Mouse (Mus musculus) central nervous system, embryonic 18 days (tissue): ENCODE data around the gene Psmd2. TPM values are rescaled to one million over a fixed set of nuclear protein-coding genes. Genes with fewer than 3 reads are reported as not detected.

Experiments
- polyA plus RNA-seq: library from polyadenylated mRNA; depleted of rRNA; stranded (reverse); fragments of >200 nt; gene quantifications from 2 replicates; pipeline ENCODE4 v1.2.3, GENCODE M21; 2012; rRNA removed

Gene Psmd2
- 232 and 236 TPM in 2 replicates for polyA plus RNA-seq

DNA sequence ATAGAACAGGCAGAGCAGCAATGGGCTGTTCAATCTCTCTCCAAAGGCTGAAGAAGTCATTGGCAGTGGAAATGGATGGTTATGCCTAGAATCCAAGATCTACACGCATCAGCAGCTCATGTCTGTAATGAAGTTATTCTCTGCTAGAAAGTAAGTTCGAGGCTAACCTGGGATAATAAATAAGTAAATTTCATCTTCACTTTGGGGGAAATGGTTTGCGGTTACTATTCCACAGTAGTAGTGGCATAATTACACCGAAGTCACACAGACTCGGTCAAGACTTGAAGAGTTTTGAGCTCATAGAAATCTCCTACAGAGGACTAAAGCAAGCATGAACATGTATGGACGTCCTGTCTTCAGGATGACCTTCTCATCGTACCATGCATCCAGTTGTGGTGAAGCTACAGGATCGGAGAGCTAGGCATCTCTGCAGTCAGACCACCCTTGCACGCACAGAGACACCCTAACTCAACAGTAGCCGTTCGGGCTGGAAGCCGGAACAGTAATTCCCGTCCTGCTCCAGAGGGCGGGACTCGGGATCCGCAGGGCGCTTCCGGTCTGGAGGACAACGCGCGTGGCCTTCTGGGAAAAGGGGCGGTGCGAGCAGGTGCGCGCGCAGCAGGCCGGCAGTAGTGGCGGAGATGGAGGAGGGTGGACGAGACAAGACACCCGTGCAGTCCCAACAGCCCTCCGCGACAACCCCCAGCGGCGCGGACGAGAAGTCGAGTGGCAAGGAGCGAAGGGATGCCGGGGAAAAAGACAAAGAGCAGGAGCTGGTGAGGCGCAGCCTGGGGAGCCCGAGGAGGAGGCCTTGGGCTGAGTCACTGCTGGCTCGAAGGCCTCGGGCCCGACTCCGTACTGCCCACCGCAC is at the start of gene Psmd2:
TSS of gene Psmd2 (plus strand) at position 577 of the 871 bp plus-strand sequence.

DNA sequence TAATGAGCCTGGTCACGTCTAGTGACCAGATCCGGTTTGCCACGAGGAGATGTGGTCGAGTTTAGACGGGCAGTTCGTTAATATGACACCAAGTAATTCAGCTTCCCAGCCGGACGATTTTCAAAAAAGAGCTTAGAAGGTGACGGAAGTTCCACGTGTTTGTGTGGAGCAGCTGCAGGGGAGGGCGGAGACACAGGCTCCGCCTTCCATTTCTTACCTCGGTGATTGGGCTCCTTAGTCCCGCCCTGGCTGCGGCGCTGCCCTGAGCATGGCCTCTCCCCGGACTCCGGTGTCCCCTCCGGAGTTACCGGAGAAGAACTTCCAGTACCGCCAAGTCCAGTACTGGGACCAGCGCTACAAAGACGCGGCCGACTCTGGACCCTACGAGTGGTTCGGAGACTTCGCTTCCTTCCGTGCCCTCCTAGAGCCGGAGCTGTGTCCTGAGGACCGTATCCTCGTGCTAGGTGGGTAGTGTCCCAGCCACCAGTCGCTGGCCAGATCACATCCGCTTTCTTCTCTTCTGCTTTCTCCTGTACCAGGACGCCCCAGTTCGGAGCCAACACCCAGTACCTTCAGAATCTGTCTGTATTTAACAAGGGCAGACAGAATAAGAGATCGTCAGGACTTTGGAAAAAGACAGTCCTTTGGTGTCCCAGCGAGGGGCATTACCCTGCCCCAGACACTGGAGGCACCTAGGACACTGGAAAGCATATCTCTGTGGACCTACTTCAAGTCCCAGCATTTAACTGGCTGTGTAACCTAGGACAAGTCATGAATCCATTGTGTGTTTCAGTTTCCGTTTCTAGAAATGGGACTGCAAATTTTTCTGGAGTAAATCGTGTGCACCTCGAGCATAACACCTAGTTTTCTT is 39.9 kb upstream of the Psmd2 start, which contains the start of the genes Eef1akmt4, Gm49333 and Alg3:
TSS of gene Eef1akmt4 (plus strand) at position 237 of the 871 bp plus-strand sequence.
TSS of gene Gm49333 (plus strand) at position 254 of the 871 bp plus-strand sequence.
TSS of gene Alg3 (minus strand) at position 379 of the 871 bp plus-strand sequence.

GRCm38 (mm10) chr16:20621191-20621990 is 30.1 kb upstream of the Psmd2 start, which contains the start of gene Camk2n2:
Camk2n2 (minus strand) TSS chr16:20621287.

DNA sequence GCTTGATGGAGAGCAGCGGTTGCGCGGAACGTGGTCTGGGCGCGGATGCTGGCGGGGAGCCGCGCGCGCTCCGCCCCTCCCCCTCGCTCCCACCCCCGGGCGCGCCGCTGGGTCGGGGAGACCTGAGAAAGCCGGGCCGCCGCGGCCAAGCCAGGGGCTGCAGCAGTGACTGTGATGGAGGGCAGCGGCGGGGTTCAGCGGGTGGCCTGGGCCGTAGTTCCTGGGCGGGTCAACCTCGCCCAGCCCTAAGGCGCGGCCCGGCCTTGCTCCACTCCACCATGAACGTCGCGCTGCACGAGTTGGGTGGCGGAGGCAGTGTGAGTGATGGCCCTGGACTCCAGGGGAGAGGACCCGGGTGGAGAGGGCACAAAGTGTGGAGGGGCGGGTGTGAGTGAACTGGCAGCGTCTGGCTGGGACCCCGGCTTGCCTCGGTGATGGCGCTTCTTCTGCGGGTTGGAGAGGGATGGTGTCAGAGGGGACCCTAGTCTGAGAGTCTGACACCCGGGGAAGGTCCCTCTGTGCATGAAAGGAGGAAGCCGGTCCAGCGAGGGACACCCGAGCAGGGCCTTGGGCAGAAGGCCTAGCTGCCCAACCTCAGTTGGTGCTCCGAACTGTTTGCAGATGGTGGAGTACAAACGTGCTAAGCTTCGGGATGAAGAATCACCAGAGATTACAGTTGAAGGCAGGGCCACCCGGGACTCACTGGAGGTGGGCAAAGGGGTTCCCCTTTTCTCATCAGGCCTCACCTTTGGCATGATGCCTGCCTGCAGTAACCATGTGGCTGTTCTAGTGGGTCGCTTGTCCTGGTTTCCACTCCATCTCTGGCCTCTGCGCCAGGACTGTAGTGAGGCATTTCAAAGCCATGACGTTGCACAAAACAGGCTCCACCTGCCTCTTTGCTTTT is 21.5 kb upstream of the Psmd2 start, which contains the start of gene Ece2:
TSS of gene Ece2 (plus strand) at position 98 of the 904 bp plus-strand sequence.

GRCm38 (mm10) chr16:20668013-20668412 is 16.6 kb downstream of the Psmd2 start, which contains the start of gene Eif4g1:
Eif4g1 (plus strand) TSS chr16:20668313.

DNA sequence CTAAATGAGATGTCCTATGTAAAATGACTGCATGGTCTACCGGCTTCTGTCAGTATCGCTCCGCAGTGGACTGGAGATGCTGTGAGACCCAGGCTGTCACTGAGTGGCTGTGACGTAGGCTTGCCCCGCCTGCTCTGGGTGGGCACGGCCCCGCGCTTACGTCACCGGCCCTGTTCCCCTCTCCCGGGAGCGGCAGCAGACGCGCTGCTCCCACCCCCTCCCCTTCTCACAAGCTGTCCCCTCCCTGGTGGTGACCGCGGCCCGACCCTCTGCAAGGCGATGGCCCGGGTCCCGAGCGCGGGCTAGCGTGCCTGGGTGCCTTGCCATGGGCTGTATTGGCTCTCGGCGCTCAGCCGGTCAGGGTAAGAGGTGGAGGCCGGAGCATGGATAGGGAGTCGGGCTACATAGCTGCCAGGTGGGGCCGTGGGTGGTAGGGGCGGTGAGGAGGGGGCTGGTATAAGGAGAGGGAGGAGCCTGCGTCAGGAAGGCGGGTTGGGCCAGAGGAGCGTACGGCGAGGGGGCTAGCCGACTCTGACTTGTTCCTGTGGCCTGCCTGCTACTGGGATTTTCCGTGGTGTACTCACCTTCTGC is 41.8 kb downstream of the Psmd2 start, which contains the start of gene Fam131a:
TSS of gene Fam131a (plus strand) at position 131 of the 591 bp plus-strand sequence.

Other genes starting within 250 kb of the Psmd2 start
- 314 and 317 TPM in 2 replicates for gene Abcc5, start 225.3 kb upstream of the Psmd2 start, polyA plus RNA-seq
- 53.5 and 54.5 TPM in 2 replicates for gene Eif2b5, start 152.8 kb upstream of the Psmd2 start, polyA plus RNA-seq
- gene Dvl3, start 134.7 kb upstream of the Psmd2 start, polyA plus RNA-seq, result 46.6 and 54.8 TPM in 2 replicates
- 1,387 and 1,451 TPM in 2 replicates for gene Ap2m1, start 116.2 kb upstream of the Psmd2 start, polyA plus RNA-seq
- 70.8 and 74.8 TPM in 2 replicates for gene Abcf3, start 103.1 kb upstream of the Psmd2 start, polyA plus RNA-seq
- gene Vwa5b2, start 62.2 kb upstream of the Psmd2 start, polyA plus RNA-seq, result 54.7 and 55.0 TPM in 2 replicates
- 6.6 and 7.1 TPM in 2 replicates for gene Eef1akmt4, start 40.1 kb upstream of the Psmd2 start, polyA plus RNA-seq
- not detected in 2 replicates for gene Gm49333, start 40.0 kb upstream of the Psmd2 start, polyA plus RNA-seq
- gene Alg3, start 39.9 kb upstream of the Psmd2 start, polyA plus RNA-seq, result 16.5 and 18.6 TPM in 2 replicates
- gene Camk2n2, start 30.4 kb upstream of the Psmd2 start, polyA plus RNA-seq, result 120 and 138 TPM in 2 replicates
- 35.4 and 35.7 TPM in 2 replicates for gene Ece2, start 21.8 kb upstream of the Psmd2 start, polyA plus RNA-seq
- 202 and 210 TPM in 2 replicates for gene Eif4g1, start 16.7 kb downstream of the Psmd2 start, polyA plus RNA-seq
- gene Fam131a, start 41.6 kb downstream of the Psmd2 start, polyA plus RNA-seq, result 85.0 and 85.2 TPM in 2 replicates
- 67.6 and 70.6 TPM in 2 replicates for gene Polr2h, start 66.0 kb downstream of the Psmd2 start, polyA plus RNA-seq
- 70.5 and 74.5 TPM in 2 replicates for gene Clcn2, start 66.1 kb downstream of the Psmd2 start, polyA plus RNA-seq
- 24.4 and 26.3 TPM in 2 replicates for gene Chrd, start 81.5 kb downstream of the Psmd2 start, polyA plus RNA-seq
- gene Thpo, start 82.9 kb downstream of the Psmd2 start, polyA plus RNA-seq, result 4.2 and 4.4 TPM in 2 replicates